Mouse (Mus musculus): ENCODE data around the gene Bcl2. TPM values are rescaled to one million over a fixed set of nuclear protein-coding genes. Genes with fewer than 3 reads are reported as not detected.
A peak's percentile ranks its signal among the peaks of the same experiment; 100 is the strongest.

Bcl2 gene
- polyA plus RNA-seq, 2 experiments from 2014 or later: 167 to 170 TPM

DNA sequence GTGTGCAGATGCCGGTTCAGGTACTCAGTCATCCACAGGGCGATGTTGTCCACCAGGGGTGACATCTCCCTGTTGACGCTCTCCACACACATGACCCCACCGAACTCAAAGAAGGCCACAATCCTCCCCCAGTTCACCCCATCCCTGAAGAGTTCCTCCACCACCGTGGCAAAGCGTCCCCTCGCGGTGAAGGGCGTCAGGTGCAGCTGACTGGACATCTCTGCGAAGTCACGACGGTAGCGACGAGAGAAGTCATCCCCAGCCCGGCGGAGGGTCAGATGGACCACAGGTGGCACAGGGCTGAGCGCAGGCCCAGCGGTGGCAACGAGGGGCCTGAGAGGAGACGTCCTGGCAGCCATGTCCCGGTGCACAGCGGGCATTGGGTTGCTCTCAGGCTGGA lies 1.7 kb downstream of the Bcl2 start:
- peak; percentile 49 for ATAC-seq

DNA sequence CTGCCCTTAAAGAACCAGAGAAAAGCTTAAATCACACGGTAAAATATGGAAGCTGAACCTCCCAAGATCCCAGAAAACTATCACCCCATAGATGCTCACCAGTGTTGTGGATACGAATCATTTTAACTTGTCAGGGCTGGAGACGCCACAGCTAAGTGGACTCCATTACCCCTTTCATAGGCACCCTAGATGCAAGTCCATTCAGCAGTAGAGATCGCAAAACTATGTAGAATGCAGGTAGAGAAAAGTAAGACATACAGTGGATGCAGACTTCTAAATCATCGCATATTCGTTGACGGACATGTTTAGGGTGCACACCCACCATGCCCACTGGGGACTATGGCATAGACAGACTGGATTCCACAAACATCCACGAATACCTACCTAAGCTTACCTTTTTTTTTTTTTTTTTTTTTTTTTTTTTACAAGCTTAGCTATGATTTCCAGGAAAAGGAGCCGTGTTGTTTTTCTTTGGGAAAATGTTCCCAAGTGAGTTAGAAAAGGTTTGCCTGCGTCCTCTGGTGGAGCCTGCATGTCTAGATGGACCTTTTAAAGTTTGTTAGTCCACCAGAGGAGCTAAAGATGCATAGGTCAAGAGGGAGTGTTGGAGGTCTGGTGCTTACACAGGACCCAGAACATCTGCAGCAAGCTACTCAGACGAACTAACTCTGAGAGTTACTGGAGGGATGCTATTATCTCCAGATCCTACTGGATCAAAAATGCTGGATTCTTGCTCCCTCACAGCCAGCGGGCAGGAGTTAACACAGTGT lies 2.5 kb downstream of the Bcl2 start:
- ATAC-seq: no peak

DNA sequence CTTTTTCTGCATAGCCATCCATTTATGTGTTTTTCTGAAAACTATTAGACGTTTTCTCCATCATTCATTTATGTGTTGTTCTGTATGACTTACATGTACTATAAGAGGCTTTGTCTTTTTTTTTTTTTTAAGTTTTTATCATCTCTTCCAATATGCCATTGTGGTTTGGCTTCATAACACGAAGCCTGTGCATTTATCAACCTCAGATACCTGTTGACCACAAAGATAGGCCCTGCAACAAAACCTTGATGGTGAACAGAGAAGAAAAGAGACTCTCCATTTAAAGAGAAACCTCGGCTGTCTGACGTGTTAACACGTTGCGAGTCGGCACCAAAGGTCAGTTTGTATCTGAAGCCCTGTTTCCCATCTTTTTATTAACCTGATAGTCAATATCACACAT lies 3.9 kb downstream of the Bcl2 start:
- ATAC-seq: no peak

GRCm38 (mm10) chr1:106707036-106707880 lies 6.8 kb downstream of the Bcl2 start:
- no peak for ATAC-seq

DNA sequence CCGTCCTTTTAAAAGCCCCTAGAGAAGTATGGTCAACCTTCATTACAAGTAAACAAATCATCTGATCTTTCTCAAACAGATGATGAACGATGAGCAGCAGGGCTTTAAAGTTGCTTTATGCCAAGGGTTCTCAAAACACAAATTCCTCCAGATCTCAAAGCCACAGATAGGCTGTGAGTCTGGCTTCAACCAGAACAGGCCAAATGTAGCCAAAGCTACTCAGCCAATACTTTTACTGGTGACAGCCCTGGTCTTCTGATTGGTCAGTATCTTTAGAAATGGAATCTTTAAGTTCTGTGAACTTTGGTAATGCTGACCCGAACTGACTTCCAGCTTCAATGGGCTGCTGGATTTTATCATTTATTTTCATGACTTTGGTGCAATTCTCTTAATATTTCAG lies 10.9 kb downstream of the Bcl2 start:
- ATAC-seq: no peak

- no peak for ATAC-seq
These were observed 11.5 kb downstream of the Bcl2 start for GRCm38 (mm10) chr1:106702471-106703175.

- ATAC-seq: peak; percentile 46
These were observed 13.5 kb downstream of the Bcl2 start for GRCm38 (mm10) chr1:106700520-106701114.

DNA sequence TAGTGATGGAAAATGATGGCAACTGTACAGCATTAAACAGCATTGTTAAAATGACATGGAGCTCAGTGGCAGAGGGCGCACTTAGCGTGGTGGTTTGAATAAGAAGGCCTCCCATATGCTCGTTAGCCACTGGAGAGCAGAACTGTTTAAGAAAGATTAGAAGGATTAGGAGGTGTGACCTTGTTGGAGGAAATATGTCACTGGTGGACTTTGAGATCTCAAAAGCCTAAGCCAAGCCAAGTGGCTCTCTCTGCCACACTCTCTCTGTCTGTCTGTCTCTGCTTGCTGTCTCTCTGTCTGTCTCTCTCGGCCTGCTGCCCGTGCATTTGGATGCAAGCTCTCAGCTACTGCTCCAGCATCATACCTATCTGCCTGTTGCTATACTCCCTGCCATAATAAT lies 17.6 kb downstream of the Bcl2 start:
- ATAC-seq: no peak

GRCm38 (mm10) chr1:106695649-106696048 lies 18.4 kb downstream of the Bcl2 start:
- peak; percentile 41 for ATAC-seq

- no peak for ATAC-seq
These were observed 19.8 kb downstream of the Bcl2 start for GRCm38 (mm10) chr1:106694316-106694715.

GRCm38 (mm10) chr1:106692599-106692998 lies 21.5 kb downstream of the Bcl2 start:
- no peak for ATAC-seq

GRCm38 (mm10) chr1:106690887-106691286 lies 23.2 kb downstream of the Bcl2 start:
- no peak for ATAC-seq

GRCm38 (mm10) chr1:106688161-106688516 lies 25.9 kb downstream of the Bcl2 start:
- ATAC-seq: peak; percentile 70

GRCm38 (mm10) chr1:106687435-106688160 lies 26.5 kb downstream of the Bcl2 start:
- peak; percentile 52 for ATAC-seq

GRCm38 (mm10) chr1:106685702-106686101 lies 28.4 kb downstream of the Bcl2 start:
- no peak for ATAC-seq

- ATAC-seq: peak; percentile 41
These were observed 29.5 kb downstream of the Bcl2 start for GRCm38 (mm10) chr1:106684546-106684945.

DNA sequence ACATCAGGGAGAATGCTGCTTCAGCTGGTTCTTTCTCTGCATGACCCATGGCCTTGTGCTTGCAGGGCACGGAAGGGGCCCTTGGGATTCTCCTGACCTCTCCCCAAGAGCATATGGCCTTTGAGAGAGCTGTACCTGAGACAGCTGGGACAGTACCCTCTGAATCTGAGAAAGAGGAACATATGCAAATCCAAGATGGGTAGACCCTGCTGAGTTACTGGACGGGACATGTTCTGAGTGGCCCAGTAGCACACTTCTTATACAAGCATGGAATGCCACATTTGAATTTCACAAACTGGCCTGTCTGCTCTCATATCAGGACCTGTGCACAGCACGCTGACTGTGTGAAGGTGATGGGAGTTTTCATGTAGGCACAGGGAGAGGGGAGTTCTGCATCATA lies 31.2 kb downstream of the Bcl2 start:
- no peak for ATAC-seq

DNA sequence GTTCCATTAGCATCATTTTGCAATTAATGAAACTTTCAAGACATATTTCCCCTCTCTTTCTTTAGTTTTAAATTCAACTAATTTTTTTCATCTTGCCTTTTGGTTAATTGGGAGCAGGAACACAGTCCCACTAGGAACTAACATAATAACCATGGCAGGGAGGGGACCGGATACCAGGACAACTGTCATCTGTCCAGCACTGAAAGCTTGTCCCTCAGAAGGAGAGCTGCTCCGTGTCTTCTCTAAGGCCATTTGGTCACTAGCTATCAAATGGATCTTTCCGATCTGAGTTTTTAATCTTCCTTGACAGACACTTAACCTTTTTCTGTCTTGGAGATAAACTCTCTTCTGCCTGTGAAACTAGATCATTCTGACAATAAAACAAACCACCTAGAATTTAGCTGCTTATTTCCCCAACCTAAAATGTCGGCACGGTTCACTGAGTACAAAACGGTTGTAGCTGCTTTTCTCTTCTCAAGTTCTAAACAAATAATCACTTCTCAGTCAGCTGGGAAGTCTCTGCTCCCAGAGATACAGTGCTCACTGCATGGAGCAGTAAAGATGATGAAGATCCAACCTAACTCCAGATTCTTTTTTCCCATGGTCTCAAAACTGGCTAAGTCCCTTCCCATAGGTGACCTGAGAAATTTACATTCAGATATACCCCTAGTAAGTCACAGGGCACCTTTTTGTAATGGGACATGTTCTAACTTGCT lies 34.1 kb downstream of the Bcl2 start:
- no peak for ATAC-seq

DNA sequence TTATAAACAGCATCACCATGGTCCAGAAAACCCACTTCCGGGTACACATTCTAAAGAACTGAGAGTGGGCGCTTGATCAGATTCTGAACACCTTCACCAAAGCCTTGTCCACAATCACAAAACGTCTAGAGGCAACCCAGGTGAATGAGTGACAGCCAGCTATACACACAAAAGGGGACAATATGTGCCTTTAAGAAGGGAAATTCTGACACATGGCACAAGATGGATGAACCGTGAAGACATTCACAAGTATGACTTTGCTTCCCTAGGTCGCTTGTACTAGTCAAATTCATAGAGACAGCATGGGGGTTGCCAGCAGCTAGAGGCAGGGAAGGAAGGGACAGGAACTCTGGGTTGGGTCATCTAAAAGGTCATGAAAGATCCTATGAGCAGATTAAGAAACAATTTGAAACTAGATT lies 36.0 kb downstream of the Bcl2 start:
- ATAC-seq: peak; percentile 74

GRCm38 (mm10) chr1:106666140-106667088 lies 47.7 kb downstream of the Bcl2 start:
- no peak for ATAC-seq
